Mouse (Mus musculus) liver, postnatal 0 days (tissue): Measurements from ENCODE around the gene Tmem189.

ENCODE experiments used
- CTCF ChIP-seq: sonication (generic); IDR thresholded peaks from 2 replicates; pipeline ENCODE4 v1.5.1; 2016; ENCODE audit warnings: antibody characterized with exemption, low read depth
- EP300 ChIP-seq: IDR thresholded peaks from 2 replicates; pipeline ENCODE4 v1.6.1; 2016; ENCODE audit warnings: antibody characterized with exemption, low read depth, mild to moderate bottlenecking

DNA sequence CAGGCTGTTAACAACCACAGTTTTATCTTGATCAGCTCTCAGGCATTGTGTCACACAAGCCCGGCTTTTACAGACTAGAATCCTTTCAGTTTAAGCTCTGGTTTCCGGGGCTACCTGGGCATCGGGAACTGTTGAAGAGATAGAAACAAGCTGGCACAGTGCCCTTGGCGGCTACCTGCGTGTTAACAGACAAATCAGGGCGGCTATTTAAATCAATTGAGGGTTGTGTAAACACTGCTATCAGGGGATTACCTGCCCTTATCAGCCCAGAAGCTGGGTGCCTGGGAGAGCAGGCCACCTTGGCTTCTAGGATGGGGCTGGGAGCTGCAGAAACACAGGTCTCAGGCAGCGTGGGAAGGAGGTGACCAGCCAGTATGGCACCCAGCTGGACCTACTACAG is 36.9 kb downstream of the Tmem189 start:
- no peak for TF ChIP-seq CTCF
- TF ChIP-seq EP300, result no peak
